Mouse (Mus musculus) stomach, postnatal 0 days (tissue): ENCODE data around the gene Rnf227. TPM values are rescaled to one million over a fixed set of nuclear protein-coding genes. Genes with fewer than 3 reads are reported as not detected.
A peak's percentile ranks its signal among the peaks of the same experiment; 100 is the strongest.

Experiments used
- ATAC-seq: fragments of 200-750 bp; cut with Nextera tagmentation; 2 replicates; pipeline ENCODE4 v1.8.0; 2017; ENCODE audit not compliant: low FRiP score, low TSS enrichment
- DNase-seq: peaks from one replicate; pipeline ENCODE4 v3.0.0-alpha.2; 2016; ENCODE audit warnings: low spot score
- H3K27ac ChIP-seq: fragments of 300-500 bp; sonication (generic); replicated peaks from 2 replicates; pipeline ENCODE4 v1.5.1; 2014; ENCODE audit warnings: mild to moderate bottlenecking, control low read depth
- H3K27me3 ChIP-seq: fragments of 300-500 bp; sonication (generic); 2 replicates; pipeline ENCODE4 v1.6.1; 2014; ENCODE audit warnings: low read length; ENCODE audit not compliant: control insufficient read depth, insufficient read depth
- H3K36me3 ChIP-seq: fragments of 300-500 bp; sonication (generic); 2 replicates; pipeline ENCODE4 v1.6.1; 2014; ENCODE audit warnings: low read length, mixed read lengths; ENCODE audit not compliant: control insufficient read depth, insufficient read depth
- H3K4me1 ChIP-seq: fragments of 300-500 bp; sonication (generic); replicated peaks from 2 replicates; pipeline ENCODE4 v1.6.1; 2014; ENCODE audit warnings: antibody characterized with exemption; ENCODE audit not compliant: control insufficient read depth, insufficient read depth
- H3K4me2 ChIP-seq: fragments of 300-500 bp; sonication (generic); replicated peaks from 2 replicates; pipeline ENCODE4 v1.6.1; 2014; ENCODE audit warnings: low read depth, mild to moderate bottlenecking, control low read depth, moderate library complexity
- H3K4me3 ChIP-seq: fragments of 300-500 bp; sonication (generic); 2 replicates; pipeline ENCODE4 v1.5.1; 2014; ENCODE audit warnings: low read depth, low read length, control low read depth
- H3K9ac ChIP-seq: fragments of 300-500 bp; sonication (generic); 2 replicates; pipeline ENCODE4 v1.6.1; 2014; ENCODE audit warnings: mild to moderate bottlenecking, low read length, control low read depth, mixed read lengths
- H3K9me3 ChIP-seq: fragments of 300-500 bp; sonication (generic); 2 replicates; pipeline ENCODE4 v1.6.1; 2016; ENCODE audit warnings: low read length; ENCODE audit not compliant: control insufficient read depth
- CTCF ChIP-seq: IDR thresholded peaks from 2 replicates; pipeline ENCODE4 v1.5.1; 2016; ENCODE audit warnings: antibody characterized with exemption, low read depth, mild to moderate bottlenecking, moderate library complexity
- EP300 ChIP-seq: optimal IDR thresholded peaks from 2 replicates; pipeline ENCODE3; 2016; ENCODE audit warnings: antibody characterized with exemption
- WGBS: fragments of 180-500 bp; shearing (Covaris S2); extraction: QIAGEN DNeasy Blood & Tissue Kit; methylation state at CpG from one replicate; pipeline ENCODE4 v1.1.7; 2014; 5-methylcytosine and 5-hydroxymethylcytosine counted together
- polyA plus RNA-seq: library from polyadenylated mRNA; unstranded; fragments of >200 nt; fragmentation: Nextera tagmentation; extraction: Ambion mirVana; gene quantifications from 2 replicates; pipeline ENCODE4 v1.2.1, GENCODE M21; 2015

The Rnf227 gene
- polyA plus RNA-seq, 1 experiment from 2014 or later, result 49.4 TPM

GRCm38 (mm10) chr11:69369990-69370816, 29.9 kb downstream of the Rnf227 start:
- TF ChIP-seq EP300 (no peak), CTCF (no peak)
- Histone ChIP-seq H3K9ac (peak overlapping the region; percentile 99; the same call in 1 of the 2 replicates), H3K4me2 (peak overlapping the region; percentile 96), H3K36me3 (no peaks in the 10 kb centered on the region), H3K4me3 (peak overlapping the region; percentile 98), H3K27me3 (no peaks in the 10 kb centered on the region), H3K4me1 (peaks cover 14% of the 10 kb centered on the region), H3K27ac (peak overlapping the region; percentile 100), H3K9me3 (no peaks in the 10 kb centered on the region)
- WGBS, result 5% methylated on average over 2 of the region's 2 CpGs
- ATAC-seq, result no peak
- DNase-seq, result no peak

- 14% methylated on average over 9 of the region's 9 CpGs for WGBS
- no peaks in the 10 kb centered on the region for H3K9me3 ChIP-seq
- DNase-seq (no peak), ATAC-seq (no peak)
- no peaks in the 10 kb centered on the region for H3K27me3 ChIP-seq
- no peak overlapping the region for H3K9ac ChIP-seq
- no peaks in the 10 kb centered on the region for H3K36me3 ChIP-seq
- no peak overlapping the region for H3K4me3 ChIP-seq
- H3K4me1 ChIP-seq, result peaks cover 8% of the 10 kb centered on the region; the same call in 1 of the 2 replicates
- H3K27ac ChIP-seq, result peak overlapping the region; percentile 41
- TF ChIP-seq CTCF (no peak), EP300 (no peak)
- H3K4me2 ChIP-seq, result peak overlapping the region; percentile 23; the same call in 1 of the 2 replicates
Measured at GRCm38 (mm10) chr11:69370817-69371215, 30.6 kb downstream of the Rnf227 start.

GRCm38 (mm10) chr11:69371601-69372000, 31.3 kb downstream of the Rnf227 start:
- peak overlapping the region; percentile 41 for H3K27ac ChIP-seq
- H3K9me3 ChIP-seq, result no peaks in the 10 kb centered on the region
- TF ChIP-seq CTCF, result no peak
- TF ChIP-seq EP300, result no peak
- peaks cover 5% of the 10 kb centered on the region; the same call in 1 of the 2 replicates for H3K4me1 ChIP-seq
- H3K9ac ChIP-seq, result no peak overlapping the region
- no peaks in the 10 kb centered on the region for H3K36me3 ChIP-seq
- H3K4me3 ChIP-seq, result no peak overlapping the region
- 56% methylated on average over 12 of the region's 12 CpGs for WGBS
- DNase-seq, result no peak
- no peak overlapping the region for H3K4me2 ChIP-seq
- no peak for ATAC-seq
- no peaks in the 10 kb centered on the region for H3K27me3 ChIP-seq

GRCm38 (mm10) chr11:69372056-69372779, 32.0 kb downstream of the Rnf227 start:
- ATAC-seq, result no peak
- no peak for DNase-seq
- TF ChIP-seq CTCF (no peak), EP300 (no peak)
- Histone ChIP-seq H3K27ac (no peak overlapping the region; the same call in 1 of the 2 replicates), H3K4me1 (peaks cover 5% of the 10 kb centered on the region; the same call in 1 of the 2 replicates), H3K4me2 (no peak overlapping the region), H3K9me3 (no peaks in the 10 kb centered on the region), H3K27me3 (no peaks in the 10 kb centered on the region), H3K4me3 (no peak overlapping the region), H3K36me3 (no peaks in the 10 kb centered on the region), H3K9ac (no peak overlapping the region)
- WGBS, result 31% methylated on average over 12 of the region's 12 CpGs

GRCm38 (mm10) chr11:69372780-69373170, 32.5 kb downstream of the Rnf227 start:
- Histone ChIP-seq H3K27me3 (no peaks in the 10 kb centered on the region), H3K4me1 (peaks cover 2% of the 10 kb centered on the region; the same call in 1 of the 2 replicates), H3K27ac (no peak overlapping the region), H3K4me2 (no peak overlapping the region), H3K9me3 (no peaks in the 10 kb centered on the region), H3K4me3 (no peak overlapping the region), H3K36me3 (no peaks in the 10 kb centered on the region; the same call in 1 of the 2 replicates), H3K9ac (no peak overlapping the region)
- WGBS, result 48% methylated on average over 3 of the region's 3 CpGs
- TF ChIP-seq CTCF (peak; percentile 71), EP300 (no peak)
- DNase-seq, result no peak
- no peak for ATAC-seq
